Mouse (Mus musculus) stomach, postnatal 0 days (tissue): Measurements from ENCODE around the gene Lsamp.

Experiments
- CTCF ChIP-seq: IDR thresholded peaks from 2 replicates; pipeline ENCODE4 v1.5.1; 2016; ENCODE audit warnings: antibody characterized with exemption, low read depth, mild to moderate bottlenecking, moderate library complexity
- EP300 ChIP-seq: optimal IDR thresholded peaks from 2 replicates; pipeline ENCODE3; 2016; ENCODE audit warnings: antibody characterized with exemption

DNA sequence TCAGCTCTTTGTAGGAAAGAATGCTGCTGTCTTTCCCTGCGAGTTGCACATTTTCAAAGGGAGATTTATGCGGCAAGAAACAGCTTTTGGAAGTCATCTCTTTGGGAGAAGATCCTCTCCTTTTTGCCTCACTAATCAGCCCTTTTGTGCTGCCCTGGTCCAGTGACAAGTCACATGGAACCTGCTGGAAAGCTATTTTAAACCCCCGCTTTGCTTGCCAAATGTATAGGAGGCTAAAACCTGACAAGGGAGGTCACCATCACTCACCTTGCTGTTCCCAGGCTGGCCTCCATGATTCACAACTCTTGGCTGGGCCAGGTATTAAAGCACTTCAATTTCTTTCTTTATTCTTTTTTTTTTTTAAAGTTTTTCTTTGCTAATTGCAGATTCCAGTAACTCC lies 1932.2 kb downstream of the Lsamp start:
- TF ChIP-seq CTCF (no peak), EP300 (no peak)
